Mouse (Mus musculus): ENCODE data around the gene Pard6b. TPM values are rescaled to one million over a fixed set of nuclear protein-coding genes. Genes with fewer than 3 reads are reported as not detected.
"Not testable (repeated sequence)": the region's sequence is repeated elsewhere in the genome, so short reads cannot be mapped to it uniquely, and the experiment has no call there.

The Pard6b gene
- 1.3 and 2.5 TPM in 2 replicates for total RNA-seq (2017)

DNA sequence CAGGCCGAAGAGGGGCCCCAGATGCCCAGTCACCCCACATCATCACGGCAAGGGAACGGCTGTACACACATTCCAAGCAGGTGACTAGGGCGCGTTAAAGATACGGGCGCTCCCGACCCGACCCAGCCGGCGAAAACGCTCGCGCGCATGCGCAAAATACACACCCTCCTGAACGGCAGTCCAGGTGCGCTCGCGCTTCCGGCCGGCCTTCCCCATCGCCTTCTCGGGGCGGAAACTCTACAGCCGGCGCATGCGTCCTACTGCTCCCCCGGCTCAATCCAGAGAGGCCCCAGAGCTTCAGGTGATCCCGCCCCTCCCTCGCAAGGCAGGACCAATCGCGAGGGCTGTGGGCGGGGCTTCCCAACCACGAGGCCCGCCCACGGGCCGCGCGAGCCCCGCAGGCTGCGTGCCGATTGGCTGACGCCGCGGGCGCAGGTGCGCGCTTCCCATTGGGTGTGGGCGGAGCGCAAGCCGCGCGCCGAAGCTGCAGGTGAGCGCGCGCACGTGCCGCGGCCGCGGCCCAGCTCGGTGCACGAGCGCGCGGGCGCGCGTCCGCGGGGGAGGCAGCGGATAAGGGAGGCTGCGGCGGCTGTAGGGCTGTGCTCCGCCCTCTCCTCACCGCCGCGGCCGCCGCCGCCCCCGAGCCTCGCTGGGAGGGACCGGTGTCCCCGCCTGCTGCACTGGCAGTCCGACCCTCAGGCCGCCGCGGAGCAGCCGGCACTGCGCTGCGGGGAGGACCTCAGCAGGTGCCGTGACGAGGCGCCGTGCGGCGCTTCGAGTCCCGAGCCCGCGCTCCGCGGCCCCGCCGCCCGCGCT, at the start of gene Pard6b:
TSS of gene Pard6b (plus strand) at position 574 of the 816 bp plus-strand sequence.
- ATAC-seq (ENCODE audit: extremely low read depth, insufficient number of reproducible peaks, low FRiP score, poor library complexity, severe bottlenecking): peak; percentile 88

- ATAC-seq (ENCODE audit: extremely low read depth, insufficient number of reproducible peaks, low FRiP score, poor library complexity, severe bottlenecking): no peak
Measured at GRCm38 (mm10) chr2:168031842-168032241, 49.0 kb upstream of the Pard6b start.

DNA sequence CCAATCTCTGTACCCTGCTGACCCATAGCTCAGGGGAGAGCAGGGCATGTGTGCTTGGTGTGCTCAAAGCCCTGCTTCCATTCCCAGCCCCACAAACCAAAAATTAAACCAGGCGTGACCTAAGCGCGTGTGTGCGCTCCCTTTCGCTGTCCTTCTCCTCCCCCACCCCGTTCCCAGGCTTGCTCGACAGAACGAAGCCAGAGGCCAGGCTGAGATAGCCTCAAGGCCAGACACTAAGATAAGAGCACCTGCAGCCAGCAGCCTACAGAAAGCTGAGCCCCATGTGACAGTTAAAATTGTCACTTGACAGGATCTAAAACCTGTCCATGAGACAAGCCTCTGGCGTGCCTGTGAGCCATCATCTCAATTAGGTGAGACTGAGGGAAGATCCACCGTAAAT, 46.9 kb upstream of the Pard6b start:
- no peak for ATAC-seq (ENCODE audit: extremely low read depth, insufficient number of reproducible peaks, low FRiP score, poor library complexity, severe bottlenecking)

DNA sequence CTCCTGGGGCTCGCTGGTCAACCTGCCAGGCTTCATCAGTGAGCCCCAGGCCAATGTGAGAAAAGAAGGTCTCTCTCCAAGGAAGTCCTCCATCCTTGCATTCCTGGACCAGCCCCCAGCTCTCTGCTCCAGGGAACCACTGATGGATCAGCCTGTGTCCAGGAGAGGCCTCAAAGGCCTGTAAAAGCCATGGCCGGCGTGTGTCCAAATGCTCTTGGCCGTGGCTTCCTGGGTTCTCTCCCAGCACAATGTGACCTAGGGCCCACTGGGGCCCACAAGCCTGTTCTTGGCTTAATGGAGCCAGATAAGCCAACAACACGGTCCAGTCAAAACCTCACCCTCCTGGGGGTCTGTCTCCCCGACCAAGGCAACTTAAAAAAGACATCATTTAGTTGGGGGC, 44.9 kb upstream of the Pard6b start:
- ATAC-seq (ENCODE audit: extremely low read depth, insufficient number of reproducible peaks, low FRiP score, poor library complexity, severe bottlenecking): no peak

DNA sequence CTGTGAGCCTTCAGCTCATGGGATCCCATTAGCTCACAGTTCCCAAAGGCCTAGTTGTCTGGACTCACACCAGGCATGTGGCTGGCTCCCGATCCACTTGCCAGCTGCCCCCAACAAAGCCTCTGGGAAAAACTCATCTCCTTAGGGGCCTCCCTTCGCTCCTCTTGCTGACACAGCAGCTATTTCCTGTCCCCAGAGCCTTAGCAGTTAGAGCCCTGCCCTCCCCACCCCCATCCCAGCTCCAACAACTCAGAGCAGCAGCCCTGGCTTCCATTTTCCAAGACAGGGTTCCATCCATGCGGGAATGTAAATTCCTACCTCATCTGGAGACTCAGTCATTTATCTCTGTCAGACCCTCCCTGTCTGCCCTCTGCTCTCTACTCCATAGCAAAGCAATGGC, 43.7 kb upstream of the Pard6b start:
- ATAC-seq (ENCODE audit: extremely low read depth, insufficient number of reproducible peaks, low FRiP score, poor library complexity, severe bottlenecking): no peak

GRCm38 (mm10) chr2:168040751-168041150, 40.1 kb upstream of the Pard6b start:
- no peak for ATAC-seq (ENCODE audit: extremely low read depth, insufficient number of reproducible peaks, low FRiP score, poor library complexity, severe bottlenecking)

DNA sequence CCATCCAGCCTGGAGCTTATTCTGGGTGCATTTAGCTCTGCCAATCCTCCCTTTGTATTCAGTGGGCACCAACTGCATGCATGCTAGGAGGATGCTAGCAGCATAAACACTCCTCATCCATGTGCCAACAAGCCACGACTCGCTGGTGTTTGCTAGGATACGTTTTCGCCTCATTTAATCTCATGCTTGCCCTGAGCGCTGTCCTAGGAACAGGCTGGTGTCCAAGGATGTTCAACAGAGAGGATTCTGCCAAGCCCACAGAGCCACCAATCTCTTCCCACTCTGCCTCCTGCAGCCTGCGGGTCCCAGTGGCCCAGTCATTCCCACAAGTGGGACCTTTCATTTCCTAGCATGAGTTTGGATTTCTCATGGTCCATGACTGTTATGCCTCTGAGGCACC, 38.8 kb upstream of the Pard6b start:
- no peak for ATAC-seq (ENCODE audit: extremely low read depth, insufficient number of reproducible peaks, low FRiP score, poor library complexity, severe bottlenecking)

DNA sequence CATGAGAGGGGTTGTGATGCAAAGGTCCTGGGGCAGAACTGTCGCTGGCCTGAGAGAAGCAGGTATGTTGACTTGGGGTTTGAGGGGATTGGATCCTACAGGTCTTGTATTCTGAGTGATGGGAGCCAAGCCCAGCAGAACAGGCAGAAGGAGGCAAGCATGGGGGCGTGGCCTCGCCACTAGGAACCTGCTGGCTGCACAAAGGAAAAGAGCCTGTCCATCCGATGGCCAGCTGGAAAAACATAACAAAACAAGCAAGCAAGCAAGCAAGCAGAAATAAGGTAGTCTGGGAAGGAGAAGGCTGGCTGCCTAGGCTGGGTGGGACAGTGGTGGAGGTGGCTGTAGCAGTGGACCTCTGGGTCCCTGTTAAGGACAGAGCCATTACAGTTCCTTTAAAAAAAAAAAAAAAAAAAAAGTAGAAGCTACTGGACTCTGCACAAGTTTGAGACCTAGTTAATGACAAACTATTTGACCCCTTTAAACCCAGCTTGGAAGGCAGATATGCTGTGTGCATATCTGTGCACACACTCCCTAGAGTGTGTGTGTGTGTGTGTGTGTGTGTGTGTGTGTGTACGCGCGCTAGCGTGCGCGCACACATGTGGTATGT, 36.0 kb upstream of the Pard6b start:
- no peak for ATAC-seq (ENCODE audit: extremely low read depth, insufficient number of reproducible peaks, low FRiP score, poor library complexity, severe bottlenecking)

DNA sequence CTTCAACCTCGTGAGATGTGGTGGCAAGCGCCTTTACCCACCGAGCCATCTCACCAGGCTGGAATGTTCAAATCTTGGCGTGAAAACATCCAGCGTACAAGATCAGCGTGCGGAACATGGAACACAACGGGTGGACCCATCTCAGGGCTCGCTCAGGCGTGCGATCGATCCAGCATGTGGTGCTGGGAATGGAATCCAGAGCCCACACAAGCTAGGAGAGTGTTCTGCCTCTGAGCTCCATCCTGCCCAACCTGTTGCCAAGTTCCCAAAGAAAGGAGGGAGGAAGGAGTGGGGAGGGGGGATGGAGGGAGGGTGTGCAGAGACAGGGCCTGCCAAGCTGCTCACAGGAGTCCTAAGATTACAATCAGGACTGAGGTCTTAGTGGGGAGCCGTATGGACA, 35.4 kb upstream of the Pard6b start:
- no peak for ATAC-seq (ENCODE audit: extremely low read depth, insufficient number of reproducible peaks, low FRiP score, poor library complexity, severe bottlenecking)

DNA sequence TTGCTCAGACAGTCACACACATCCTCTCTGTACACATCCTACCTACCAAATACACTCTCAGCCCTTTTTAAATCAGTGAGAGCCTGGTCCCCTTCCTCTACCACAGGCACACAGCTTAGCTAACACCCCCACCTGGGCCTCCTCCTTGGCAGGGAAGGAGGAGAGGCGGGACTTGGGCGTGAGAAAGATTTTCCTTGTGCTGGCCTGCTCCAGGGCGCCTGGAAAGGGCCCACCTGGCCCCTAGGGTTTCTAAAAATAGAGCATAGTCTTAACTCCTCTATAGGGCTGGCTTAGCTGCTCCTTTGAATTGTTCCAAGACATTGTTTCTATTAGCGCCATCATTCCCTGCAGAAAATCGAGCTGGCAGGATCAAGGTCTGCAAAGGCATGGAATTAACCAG, 35.0 kb upstream of the Pard6b start:
- no peak for ATAC-seq (ENCODE audit: extremely low read depth, insufficient number of reproducible peaks, low FRiP score, poor library complexity, severe bottlenecking)

GRCm38 (mm10) chr2:168046467-168046866, 34.3 kb upstream of the Pard6b start:
- no peak for ATAC-seq (ENCODE audit: extremely low read depth, insufficient number of reproducible peaks, low FRiP score, poor library complexity, severe bottlenecking)

DNA sequence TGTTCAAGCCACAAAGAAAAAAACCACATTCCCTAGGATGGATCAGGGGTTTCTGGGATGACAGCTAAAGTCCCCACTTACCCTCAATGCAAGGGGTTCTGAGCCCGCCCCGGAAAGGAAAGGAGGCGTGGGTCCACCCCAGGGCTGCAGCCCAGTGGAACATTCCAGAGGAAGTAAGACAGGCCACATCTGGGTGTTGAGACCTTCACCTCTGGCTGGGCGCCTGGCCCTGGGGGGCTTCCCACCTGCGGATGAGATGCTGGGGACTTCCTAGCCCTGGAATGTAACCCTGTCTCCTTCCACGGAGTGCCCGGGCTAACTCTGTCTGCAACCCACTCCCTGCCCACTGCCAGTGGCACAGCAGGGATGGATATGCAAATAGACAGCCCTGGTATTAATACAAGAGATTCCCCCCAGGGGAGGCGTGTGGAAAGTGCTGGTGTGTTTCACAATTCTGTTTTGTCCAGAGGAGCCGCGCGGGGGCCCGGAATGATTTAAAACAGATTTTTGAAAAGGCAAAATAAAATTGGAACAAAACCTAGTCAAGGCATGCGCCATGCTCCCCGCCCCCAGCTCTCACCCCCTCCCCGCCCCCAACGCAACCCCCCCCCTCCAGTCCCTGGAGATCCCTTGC, 31.7 kb upstream of the Pard6b start:
- ATAC-seq (ENCODE audit: extremely low read depth, insufficient number of reproducible peaks, low FRiP score, poor library complexity, severe bottlenecking): no peak

GRCm38 (mm10) chr2:168050000-168050942, 30.5 kb upstream of the Pard6b start:
- no peak for ATAC-seq (ENCODE audit: extremely low read depth, insufficient number of reproducible peaks, low FRiP score, poor library complexity, severe bottlenecking)

DNA sequence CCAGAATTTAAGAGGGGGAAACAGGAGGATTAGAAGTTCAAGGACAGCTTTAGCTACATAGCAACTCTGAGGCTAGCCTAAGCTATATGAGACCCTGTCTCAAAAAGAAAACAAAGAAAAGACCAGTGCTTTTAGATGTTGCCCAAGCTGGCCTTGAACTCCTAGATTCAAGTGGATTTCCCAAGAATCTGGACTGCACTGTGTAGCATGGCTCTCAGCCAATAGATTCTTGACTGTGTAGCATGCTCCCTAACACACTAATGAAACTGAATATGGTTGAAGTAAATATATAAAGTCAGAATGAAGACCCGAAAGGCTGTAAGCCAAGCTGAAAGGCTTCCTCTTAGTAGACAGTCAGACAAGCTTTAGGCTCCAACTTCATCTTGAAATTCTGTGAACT, 28.6 kb upstream of the Pard6b start:
- no peak for ATAC-seq (ENCODE audit: extremely low read depth, insufficient number of reproducible peaks, low FRiP score, poor library complexity, severe bottlenecking)

GRCm38 (mm10) chr2:168052689-168053088, 28.1 kb upstream of the Pard6b start:
- ATAC-seq (ENCODE audit: extremely low read depth, insufficient number of reproducible peaks, low FRiP score, poor library complexity, severe bottlenecking): no peak

- ATAC-seq (ENCODE audit: extremely low read depth, insufficient number of reproducible peaks, low FRiP score, poor library complexity, severe bottlenecking): no peak
Measured at GRCm38 (mm10) chr2:168054142-168054541, 26.7 kb upstream of the Pard6b start.

- ATAC-seq (ENCODE audit: extremely low read depth, insufficient number of reproducible peaks, low FRiP score, poor library complexity, severe bottlenecking): no peak
Measured at GRCm38 (mm10) chr2:168055910-168056665, 24.7 kb upstream of the Pard6b start.

GRCm38 (mm10) chr2:168056666-168056933, 24.2 kb upstream of the Pard6b start:
- ATAC-seq (ENCODE audit: extremely low read depth, insufficient number of reproducible peaks, low FRiP score, poor library complexity, severe bottlenecking): no peak

GRCm38 (mm10) chr2:168057876-168058275, 22.9 kb upstream of the Pard6b start:
- not testable (repeated sequence) for ATAC-seq (ENCODE audit: extremely low read depth, insufficient number of reproducible peaks, low FRiP score, poor library complexity, severe bottlenecking)

Data from neutrophil, adult 5-6 weeks (primary cell).